Mouse (Mus musculus) liver, embryonic 15.5 days (tissue): ENCODE data around the gene Med19. TPM values are rescaled to one million over a fixed set of nuclear protein-coding genes. Genes with fewer than 3 reads are reported as not detected.
"Not testable (repeated sequence)": the region's sequence is repeated elsewhere in the genome, so short reads cannot be mapped to it uniquely, and the experiment has no call there.

Experiments
- ATAC-seq: fragments of 200-750 bp; cut with Nextera tagmentation; 2 replicates; pipeline ENCODE4 v1.8.0; 2017; ENCODE audit warnings: moderate number of reproducible peaks, mild to moderate bottlenecking, moderate library complexity; ENCODE audit not compliant: insufficient read depth
- H3K27ac ChIP-seq: fragments of 300-500 bp; sonication (generic); replicated peaks from 2 replicates; pipeline ENCODE4 v1.5.1; 2015; ENCODE audit warnings: mild to moderate bottlenecking, inconsistent platforms
- H3K27me3 ChIP-seq: fragments of 300-500 bp; sonication (generic); 2 replicates; pipeline ENCODE4 v1.6.1; 2015; ENCODE audit warnings: mild to moderate bottlenecking, inconsistent platforms
- H3K36me3 ChIP-seq: fragments of 300-500 bp; sonication (generic); replicated peaks from 2 replicates; pipeline ENCODE4 v1.6.1; 2015; ENCODE audit warnings: moderate library complexity, mild to moderate bottlenecking, inconsistent platforms
- H3K4me1 ChIP-seq: fragments of 300-500 bp; sonication (generic); replicated peaks from 2 replicates; pipeline ENCODE4 v1.6.1; 2015; ENCODE audit warnings: inconsistent platforms
- H3K4me2 ChIP-seq: fragments of 300-500 bp; sonication (generic); 2 replicates; pipeline ENCODE4 v1.6.1; 2015; ENCODE audit warnings: moderate library complexity, mild to moderate bottlenecking, inconsistent platforms
- H3K4me3 ChIP-seq: fragments of 300-500 bp; sonication (generic); replicated peaks from 2 replicates; pipeline ENCODE4 v1.5.1; 2015; ENCODE audit warnings: mild to moderate bottlenecking, inconsistent platforms
- H3K9ac ChIP-seq: fragments of 300-500 bp; sonication (generic); 2 replicates; pipeline ENCODE4 v1.6.1; 2015; ENCODE audit warnings: moderate library complexity, mild to moderate bottlenecking, inconsistent platforms
- H3K9me3 ChIP-seq: fragments of 300-500 bp; sonication (generic); replicated peaks from 2 replicates; pipeline ENCODE4 v1.6.1; 2016; ENCODE audit warnings: inconsistent platforms
- WGBS: fragments of 180-500 bp; shearing (Covaris S2); methylation state at CpG from one replicate; pipeline ENCODE4 v1.1.7; 2015; ENCODE audit warnings: mixed read lengths; ENCODE audit not compliant: insufficient replicate concordance; 5-methylcytosine and 5-hydroxymethylcytosine counted together
- polyA plus RNA-seq: library from polyadenylated mRNA; unstranded; fragments of >200 nt; fragmentation: Nextera tagmentation; extraction: Ambion mirVana; gene quantifications from 2 replicates; pipeline ENCODE4 v1.2.1, GENCODE M21; 2015

The Med19 gene
- polyA plus RNA-seq, 1 experiment from 2014 or later, result 21.1 TPM

- H3K9me3 ChIP-seq, result no peaks in the 10 kb centered on the region
- H3K36me3 ChIP-seq, result peaks cover 60% of the 10 kb centered on the region
- H3K9ac ChIP-seq, result no peak overlapping the region
- H3K27me3 ChIP-seq, result no peaks in the 10 kb centered on the region
- peaks cover 68% of the 10 kb centered on the region for H3K4me1 ChIP-seq
- no peak for ATAC-seq
- H3K27ac ChIP-seq, result 0 out of 2 replicates have a peak overlapping the region, but pooled peaks have one; percentile 19
- WGBS, result 28% methylated on average over 3 of the region's 3 CpGs
- no peak overlapping the region for H3K4me3 ChIP-seq
- no peak overlapping the region for H3K4me2 ChIP-seq
Observed at GRCm38 (mm10) chr2:84721182-84721581, 43.0 kb downstream of the Med19 start.

- peaks cover 67% of the 10 kb centered on the region for H3K4me1 ChIP-seq
- 89% methylated on average over 14 of the region's 14 CpGs for whole genome bisulfite sequencing
- peak overlapping the region; percentile 81; the same call in 1 of the 2 replicates for H3K4me2 ChIP-seq
- no peaks in the 10 kb centered on the region for H3K27me3 ChIP-seq
- H3K9me3 ChIP-seq, result no peaks in the 10 kb centered on the region
- no peak for ATAC-seq
- 0 out of 2 replicates have a peak overlapping the region, but pooled peaks have one; percentile 9 for H3K27ac ChIP-seq
- peaks cover 61% of the 10 kb centered on the region for H3K36me3 ChIP-seq
- 0 out of 2 replicates have a peak overlapping the region, but pooled peaks have one; percentile 23 for H3K9ac ChIP-seq
- no peak overlapping the region for H3K4me3 ChIP-seq
Observed at GRCm38 (mm10) chr2:84723856-84724255, 45.7 kb downstream of the Med19 start.

GRCm38 (mm10) chr2:84725770-84726169, 47.6 kb downstream of the Med19 start:
- ATAC-seq, result no peak
- H3K27ac ChIP-seq, result peak overlapping the region; percentile 94; the same call in 1 of the 2 replicates
- WGBS, result 88% methylated on average over 10 of the region's 10 CpGs

GRCm38 (mm10) chr2:84726716-84727115, 48.5 kb downstream of the Med19 start:
- 1% methylated on average over 9 of the region's 9 CpGs for WGBS
- Histone ChIP-seq H3K9me3 (no peaks in the 10 kb centered on the region), H3K4me1 (peaks cover 78% of the 10 kb centered on the region), H3K27me3 (no peaks in the 10 kb centered on the region), H3K27ac (peak overlapping the region; percentile 94), H3K4me3 (peak overlapping the region; percentile 67), H3K4me2 (peak overlapping the region; percentile 81), H3K9ac (peak overlapping the region; percentile 63), H3K36me3 (peaks cover 44% of the 10 kb centered on the region)
- ATAC-seq, result peak; percentile 26

More at GRCm38 (mm10) chr2:84725770-84726169, 47.6 kb downstream of the Med19 start:
- Histone ChIP-seq H3K9me3 (no peaks in the 10 kb centered on the region), H3K4me3 (peak overlapping the region; percentile 67), H3K4me2 (peak overlapping the region; percentile 81), H3K4me1 (peaks cover 78% of the 10 kb centered on the region), H3K9ac (peak overlapping the region; percentile 63), H3K27me3 (no peaks in the 10 kb centered on the region), H3K36me3 (peaks cover 53% of the 10 kb centered on the region)

- peak; percentile 94 for ATAC-seq
- no peaks in the 10 kb centered on the region for H3K9me3 ChIP-seq
- peaks cover 38% of the 10 kb centered on the region for H3K36me3 ChIP-seq
- peak within 1 kb of the TSS; percentile 71 for H3K9ac ChIP-seq
- peak within 1 kb of the TSS; percentile 94 for H3K27ac ChIP-seq
- under 1% methylated on average over 39 of the region's 39 CpGs for WGBS
- H3K4me2 ChIP-seq, result peak within 1 kb of the TSS; percentile 81
- H3K4me1 ChIP-seq, result peaks cover 78% of the 10 kb centered on the region
- H3K27me3 ChIP-seq, result no peaks in the 10 kb centered on the region
- H3K4me3 ChIP-seq, result peak within 1 kb of the TSS; percentile 67
Observed at GRCm38 (mm10) chr2:84727172-84727858, 49.1 kb downstream of the Med19 start, which contains the start of gene Clp1. Gene Clp1 (minus strand): TSS chr2:84727350.

- Histone ChIP-seq H3K4me3 (peak overlapping the region; percentile 67; the same call in 1 of the 2 replicates), H3K4me1 (peaks cover 84% of the 10 kb centered on the region), H3K36me3 (peaks cover 31% of the 10 kb centered on the region), H3K4me2 (peak overlapping the region; percentile 81), H3K27ac (peak overlapping the region; percentile 94)
- ATAC-seq, H3K9ac ChIP-seq, H3K27me3 ChIP-seq, H3K9me3 ChIP-seq: not testable (repeated sequence)
- WGBS, result 78% methylated on average over 5 of the region's 5 CpGs
Observed at GRCm38 (mm10) chr2:84728191-84728590, 50.0 kb downstream of the Med19 start.

- Histone ChIP-seq H3K27ac (peak overlapping the region; percentile 98), H3K27me3 (peaks cover 11% of the 10 kb centered on the region; the same call in 1 of the 2 replicates), H3K4me3 (no peak overlapping the region), H3K4me2 (no peak overlapping the region), H3K36me3 (peaks cover 5% of the 10 kb centered on the region), H3K9me3 (no peaks in the 10 kb centered on the region), H3K9ac (no peak overlapping the region), H3K4me1 (peaks cover 83% of the 10 kb centered on the region)
- 84% methylated on average over 3 of the region's 3 CpGs for WGBS
- no peak for ATAC-seq
Observed at GRCm38 (mm10) chr2:84731206-84731605, 53.0 kb downstream of the Med19 start.

GRCm38 (mm10) chr2:84732394-84732793, 54.2 kb downstream of the Med19 start:
- Histone ChIP-seq H3K4me2 (peak overlapping the region; percentile 82), H3K27ac (peak overlapping the region; percentile 98), H3K9ac (peak overlapping the region; percentile 22; the same call in 1 of the 2 replicates)

GRCm38 (mm10) chr2:84733579-84734300, 55.5 kb downstream of the Med19 start, which contains the start of gene Ypel4:
Gene Ypel4 (plus strand): TSS chr2:84734058.
- peak within 1 kb of the TSS; percentile 77 for H3K9ac ChIP-seq
- ATAC-seq, result peak; percentile 60
- H3K36me3 ChIP-seq, result peaks cover 29% of the 10 kb centered on the region
- peak within 1 kb of the TSS; percentile 66 for H3K4me3 ChIP-seq
- WGBS, result 7% methylated on average over 8 of the region's 8 CpGs
- peak within 1 kb of the TSS; percentile 98 for H3K27ac ChIP-seq
- peaks cover 96% of the 10 kb centered on the region for H3K4me1 ChIP-seq
- no peaks in the 10 kb centered on the region for H3K9me3 ChIP-seq
- peak within 1 kb of the TSS; percentile 82 for H3K4me2 ChIP-seq
- H3K27me3 ChIP-seq, result peaks cover 26% of the 10 kb centered on the region

More at GRCm38 (mm10) chr2:84732394-84732793, 54.2 kb downstream of the Med19 start:
- H3K4me1 ChIP-seq, result peaks cover 92% of the 10 kb centered on the region
- no peak overlapping the region for H3K4me3 ChIP-seq
- H3K27me3 ChIP-seq, result peaks cover 22% of the 10 kb centered on the region
- no peaks in the 10 kb centered on the region for H3K9me3 ChIP-seq
- WGBS, result 79% methylated on average over 1 of the region's 1 CpGs
- peaks cover 16% of the 10 kb centered on the region for H3K36me3 ChIP-seq
- no peak for ATAC-seq

- Histone ChIP-seq H3K36me3 (peaks cover 36% of the 10 kb centered on the region), H3K27ac (peak overlapping the region; percentile 98), H3K9me3 (no peaks in the 10 kb centered on the region), H3K4me1 (peaks cover 98% of the 10 kb centered on the region), H3K4me3 (peak overlapping the region; percentile 66), H3K4me2 (peak overlapping the region; percentile 82), H3K9ac (peak overlapping the region; percentile 77), H3K27me3 (peaks cover 26% of the 10 kb centered on the region)
- no peak for ATAC-seq
- 1% methylated on average over 11 of the region's 11 CpGs for WGBS
Observed at GRCm38 (mm10) chr2:84734351-84734864, 56.2 kb downstream of the Med19 start.
